Mouse (Mus musculus): ENCODE results near the gene Plxdc1. TPM values are rescaled to one million over a fixed set of nuclear protein-coding genes. Genes with fewer than 3 reads are reported as not detected.

Plxdc1 gene
- total and polyA plus RNA-seq, 2 experiments = 0.28 to 1.2 TPM

DNA sequence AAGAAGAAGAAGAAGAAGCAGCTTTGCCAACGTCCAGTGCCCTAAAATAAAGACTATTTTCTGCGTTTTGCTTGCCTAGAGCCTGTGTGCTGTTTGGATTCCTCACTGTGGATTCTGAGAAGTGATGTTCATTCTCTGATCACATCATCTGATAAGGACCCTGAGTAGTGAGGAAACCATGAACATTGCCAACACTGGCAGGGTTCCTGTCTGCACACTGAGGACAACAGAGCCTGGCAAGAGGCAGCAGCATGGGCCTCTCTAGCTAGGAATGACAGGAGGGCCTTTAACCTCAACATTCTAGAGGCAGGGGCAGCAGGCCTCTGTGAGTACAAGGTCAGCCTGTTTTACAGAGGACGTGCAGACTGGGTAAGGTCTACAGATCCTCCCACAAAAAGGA is 38.3 kb upstream of the Plxdc1 start:
- no peak overlapping the region for H3K9ac ChIP-seq (ENCODE audit: low read depth, low read length)
- H3K79me2 ChIP-seq (ENCODE audit: control insufficient read depth, insufficient read depth, low read length) = peaks cover 7% of the 10 kb centered on the region
- no peak overlapping the region; the same call in 1 of the 2 replicates for H3K27ac ChIP-seq (replicated peaks; ENCODE audit: insufficient read depth, low read depth, low read length)
- H3K4me1 ChIP-seq (ENCODE audit: control insufficient read depth, insufficient read depth, low read length) = peaks cover 6% of the 10 kb centered on the region; the same call in 1 of the 2 replicates
- peaks cover 4% of the 10 kb centered on the region; the same call in 1 of the 2 replicates for H3K27me3 ChIP-seq (ENCODE audit: control insufficient read depth, insufficient read depth, low read length)
- no peak for DNase-seq (ENCODE audit: extremely low read depth, low read depth, low spot score)
- no peak overlapping the region for H3K4me3 ChIP-seq (ENCODE audit: insufficient read depth, low read depth, low read length)
- WGBS = 52% methylated on average over 3 of the region's 3 CpGs
- peaks cover 12% of the 10 kb centered on the region for H3K36me3 ChIP-seq (ENCODE audit: control insufficient read depth, insufficient read depth, low read length)
- TF ChIP-seq CTCF (IDR thresholded peaks at IDR 0.05; ENCODE audit: low read depth, low read length) (no peak), POLR2A (IDR thresholded peaks at IDR 0.05; ENCODE audit: extremely low read depth, insufficient read depth, low read length) (no peak)

DNA sequence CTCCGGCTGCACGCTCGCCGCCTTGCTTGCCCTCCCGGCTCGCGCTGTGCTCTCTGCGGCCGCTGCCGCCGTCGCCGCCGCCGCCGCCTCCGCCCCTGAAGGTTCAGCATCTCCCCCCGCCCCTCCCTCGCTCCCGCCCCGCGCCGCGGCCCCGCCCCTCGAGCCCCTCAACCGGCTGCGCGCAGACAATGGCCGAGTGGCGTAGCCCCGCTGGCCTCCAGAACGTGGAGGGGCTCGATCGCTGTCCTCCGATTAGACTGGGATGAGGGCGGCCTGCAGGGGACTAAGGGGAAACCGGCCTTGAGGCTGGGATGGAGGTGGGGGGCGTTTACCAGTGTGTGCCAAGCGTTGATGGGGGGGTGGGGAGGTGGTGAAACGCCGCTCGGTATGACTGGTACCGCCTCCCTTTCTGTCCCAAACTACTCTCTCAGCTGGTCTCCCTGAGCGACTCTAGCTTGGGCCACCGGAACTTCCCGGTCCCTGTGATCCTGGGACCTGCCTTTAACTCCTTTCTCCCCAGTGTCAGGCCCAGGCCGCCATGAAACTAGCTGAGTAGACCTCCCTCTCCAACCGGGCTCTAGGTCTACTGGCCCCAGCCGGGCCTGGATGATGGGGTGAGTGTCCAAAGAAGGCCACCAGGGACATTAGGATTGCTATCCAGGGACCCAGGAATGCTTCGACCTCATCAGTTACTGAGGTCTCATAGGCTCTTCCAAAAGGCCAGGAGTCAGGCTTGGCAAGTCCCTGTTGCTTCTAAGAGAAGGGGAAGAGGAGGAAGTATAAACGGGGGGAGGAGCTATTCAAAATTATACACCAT is 36.5 kb upstream of the Plxdc1 start, which contains the start of gene Cacnb1:
TSS of gene Cacnb1 (minus strand) at position 480 of the 817 bp plus-strand sequence.
- TF ChIP-seq CTCF (IDR thresholded peaks at IDR 0.05; ENCODE audit: low read depth, low read length) (no peak), POLR2A (IDR thresholded peaks at IDR 0.05; ENCODE audit: extremely low read depth, insufficient read depth, low read length) (no peak)
- peaks cover 6% of the 10 kb centered on the region; the same call in 1 of the 2 replicates for H3K4me1 ChIP-seq (ENCODE audit: control insufficient read depth, insufficient read depth, low read length)
- WGBS = 7% methylated on average over 44 of the region's 52 CpGs
- peak within 1 kb of the TSS; percentile 58 for H3K27ac ChIP-seq (replicated peaks; ENCODE audit: insufficient read depth, low read depth, low read length)
- peaks cover 4% of the 10 kb centered on the region; the same call in 1 of the 2 replicates for H3K27me3 ChIP-seq (ENCODE audit: control insufficient read depth, insufficient read depth, low read length)
- H3K9ac ChIP-seq (ENCODE audit: low read depth, low read length) = peak within 1 kb of the TSS; percentile 84
- peaks cover 7% of the 10 kb centered on the region for H3K79me2 ChIP-seq (ENCODE audit: control insufficient read depth, insufficient read depth, low read length)
- H3K4me3 ChIP-seq (ENCODE audit: insufficient read depth, low read depth, low read length) = peak within 1 kb of the TSS; percentile 69
- DNase-seq (ENCODE audit: extremely low read depth, low read depth, low spot score) = peak; percentile 29
- H3K36me3 ChIP-seq (ENCODE audit: control insufficient read depth, insufficient read depth, low read length) = no peaks in the 10 kb centered on the region

DNA sequence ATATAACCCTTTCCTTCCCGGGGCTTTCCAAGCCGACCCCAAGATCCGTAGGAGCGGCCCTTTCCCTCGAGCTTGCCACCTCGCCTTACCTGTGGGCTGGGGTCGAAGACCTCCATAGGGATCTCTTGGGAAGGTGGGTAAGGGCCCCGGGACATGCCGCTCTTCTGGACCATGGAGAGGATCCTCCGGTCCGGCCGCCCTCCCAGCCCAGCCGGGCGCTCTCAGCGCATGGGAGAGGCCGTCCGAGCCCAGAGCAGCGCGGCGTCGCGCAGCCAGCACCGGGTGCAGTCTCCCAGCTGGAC is 36.0 kb upstream of the Plxdc1 start:
- Histone ChIP-seq H3K4me1 (ENCODE audit: control insufficient read depth, insufficient read depth, low read length) (peaks cover 6% of the 10 kb centered on the region; the same call in 1 of the 2 replicates), H3K9ac (ENCODE audit: low read depth, low read length) (peak overlapping the region; percentile 84), H3K36me3 (ENCODE audit: control insufficient read depth, insufficient read depth, low read length) (no peaks in the 10 kb centered on the region), H3K27me3 (ENCODE audit: control insufficient read depth, insufficient read depth, low read length) (peaks cover 4% of the 10 kb centered on the region; the same call in 1 of the 2 replicates), H3K4me3 (ENCODE audit: insufficient read depth, low read depth, low read length) (peak overlapping the region; percentile 69), H3K27ac (replicated peaks; ENCODE audit: insufficient read depth, low read depth, low read length) (no peak overlapping the region), H3K79me2 (ENCODE audit: control insufficient read depth, insufficient read depth, low read length) (peaks cover 4% of the 10 kb centered on the region)
- WGBS = under 1% methylated on average over 21 of the region's 23 CpGs
- TF ChIP-seq POLR2A (IDR thresholded peaks at IDR 0.05; ENCODE audit: extremely low read depth, insufficient read depth, low read length) = no peak
- no peak for TF ChIP-seq CTCF (IDR thresholded peaks at IDR 0.05; ENCODE audit: low read depth, low read length)
- no peak for DNase-seq (ENCODE audit: extremely low read depth, low read depth, low spot score)

DNA sequence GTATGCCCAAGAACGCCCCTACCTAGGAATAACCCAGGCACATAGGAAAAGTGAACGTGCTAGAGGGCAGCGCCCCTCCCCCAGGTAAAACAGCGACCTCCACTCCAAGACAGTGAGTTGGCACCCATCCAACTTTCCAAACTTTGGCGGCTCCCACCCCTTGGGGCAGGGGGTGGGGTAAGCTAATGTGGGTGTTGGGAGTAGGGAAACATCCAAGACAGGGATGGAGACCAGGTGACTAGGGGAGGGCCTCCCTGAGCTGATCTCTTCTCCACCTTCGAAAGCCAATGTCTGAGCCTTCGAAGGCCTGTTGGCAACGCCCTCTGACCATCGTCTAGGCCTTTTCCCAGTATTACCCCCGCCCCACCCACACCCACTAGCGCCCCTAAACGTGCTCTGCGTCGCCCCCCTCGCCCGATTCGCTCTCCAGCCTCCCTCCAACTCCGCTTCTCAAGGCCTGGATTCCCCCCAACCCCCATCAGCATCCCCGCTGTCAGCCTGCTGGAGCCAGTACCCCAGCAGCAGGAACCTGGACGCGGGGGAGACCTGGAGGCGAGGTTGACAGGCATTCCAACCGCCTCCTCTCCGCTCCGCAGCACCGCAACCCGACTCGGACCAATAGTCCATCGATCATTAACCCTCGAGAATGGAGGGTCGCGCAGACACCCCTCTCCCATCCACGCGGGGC is 35.5 kb upstream of the Plxdc1 start:
- peak overlapping the region; percentile 84 for H3K9ac ChIP-seq (ENCODE audit: low read depth, low read length)
- H3K4me3 ChIP-seq (ENCODE audit: insufficient read depth, low read depth, low read length) = peak overlapping the region; percentile 69
- H3K36me3 ChIP-seq (ENCODE audit: control insufficient read depth, insufficient read depth, low read length) = no peaks in the 10 kb centered on the region
- TF ChIP-seq POLR2A (IDR thresholded peaks at IDR 0.05; ENCODE audit: extremely low read depth, insufficient read depth, low read length) = no peak
- no peak for TF ChIP-seq CTCF (IDR thresholded peaks at IDR 0.05; ENCODE audit: low read depth, low read length)
- no peak overlapping the region for H3K27ac ChIP-seq (replicated peaks; ENCODE audit: insufficient read depth, low read depth, low read length)
- no peaks in the 10 kb centered on the region for H3K79me2 ChIP-seq (ENCODE audit: control insufficient read depth, insufficient read depth, low read length)
- H3K4me1 ChIP-seq (ENCODE audit: control insufficient read depth, insufficient read depth, low read length) = peaks cover 6% of the 10 kb centered on the region; the same call in 1 of the 2 replicates
- DNase-seq (ENCODE audit: extremely low read depth, low read depth, low spot score) = no peak
- WGBS = 11% methylated on average over 34 of the region's 34 CpGs
- peaks cover 4% of the 10 kb centered on the region; the same call in 1 of the 2 replicates for H3K27me3 ChIP-seq (ENCODE audit: control insufficient read depth, insufficient read depth, low read length)

DNA sequence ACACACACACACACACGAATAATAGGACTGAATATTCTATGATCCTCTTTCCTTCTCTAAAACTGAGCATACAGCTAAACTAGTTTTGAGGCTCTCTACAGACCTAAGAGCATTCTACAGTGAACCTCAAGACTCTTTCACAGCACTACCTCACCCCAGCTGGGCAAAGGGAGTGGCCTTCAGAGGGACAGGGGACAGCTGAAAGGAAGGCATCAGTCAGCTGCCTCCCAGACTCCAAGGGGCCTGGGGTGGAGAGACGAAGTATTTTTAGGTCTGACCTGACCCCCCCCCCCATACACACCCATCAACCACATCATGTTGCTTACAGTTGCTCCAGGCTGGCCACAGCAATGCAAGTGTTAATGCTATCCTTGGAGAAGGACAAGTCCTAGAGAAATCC is 34.9 kb upstream of the Plxdc1 start:
- H3K79me2 ChIP-seq (ENCODE audit: control insufficient read depth, insufficient read depth, low read length) = no peaks in the 10 kb centered on the region
- no peak overlapping the region for H3K27ac ChIP-seq (replicated peaks; ENCODE audit: insufficient read depth, low read depth, low read length)
- no peak for TF ChIP-seq POLR2A (IDR thresholded peaks at IDR 0.05; ENCODE audit: extremely low read depth, insufficient read depth, low read length)
- TF ChIP-seq CTCF (IDR thresholded peaks at IDR 0.05; ENCODE audit: low read depth, low read length) = no peak
- WGBS = 67% methylated on average over 2 of the region's 2 CpGs
- peaks cover 4% of the 10 kb centered on the region; the same call in 1 of the 2 replicates for H3K27me3 ChIP-seq (ENCODE audit: control insufficient read depth, insufficient read depth, low read length)
- no peak for DNase-seq (ENCODE audit: extremely low read depth, low read depth, low spot score)
- H3K9ac ChIP-seq (ENCODE audit: low read depth, low read length) = no peak overlapping the region
- H3K36me3 ChIP-seq (ENCODE audit: control insufficient read depth, insufficient read depth, low read length) = no peaks in the 10 kb centered on the region
- H3K4me3 ChIP-seq (ENCODE audit: insufficient read depth, low read depth, low read length) = no peak overlapping the region
- H3K4me1 ChIP-seq (ENCODE audit: control insufficient read depth, insufficient read depth, low read length) = peaks cover 6% of the 10 kb centered on the region

Data from liver, adult 2 months (tissue).